Mouse (Mus musculus): ENCODE results near the gene Dclre1b.

Dclre1b gene

DNA sequence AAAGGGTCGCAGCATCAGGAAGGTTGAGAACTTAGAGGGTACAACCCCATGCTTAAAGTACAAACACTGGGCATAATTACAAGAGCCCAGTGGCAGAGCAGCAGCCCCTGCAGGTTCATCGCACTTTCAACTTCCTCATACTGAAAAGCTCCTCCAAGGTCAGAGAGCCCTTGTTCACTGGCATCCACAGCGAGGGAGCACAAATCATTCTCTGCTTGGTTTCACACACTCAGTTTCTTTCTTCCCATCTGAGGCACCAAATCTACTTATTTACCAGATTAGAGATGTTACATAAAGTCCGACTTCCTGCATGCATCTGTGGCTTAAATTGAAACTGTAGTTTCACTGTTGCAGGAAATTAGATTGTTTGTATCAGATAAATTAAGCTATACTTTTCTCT lies 36.4 kb downstream of the Dclre1b start:
- no peak for DNase-seq (ENCODE audit: low spot score)

DNA sequence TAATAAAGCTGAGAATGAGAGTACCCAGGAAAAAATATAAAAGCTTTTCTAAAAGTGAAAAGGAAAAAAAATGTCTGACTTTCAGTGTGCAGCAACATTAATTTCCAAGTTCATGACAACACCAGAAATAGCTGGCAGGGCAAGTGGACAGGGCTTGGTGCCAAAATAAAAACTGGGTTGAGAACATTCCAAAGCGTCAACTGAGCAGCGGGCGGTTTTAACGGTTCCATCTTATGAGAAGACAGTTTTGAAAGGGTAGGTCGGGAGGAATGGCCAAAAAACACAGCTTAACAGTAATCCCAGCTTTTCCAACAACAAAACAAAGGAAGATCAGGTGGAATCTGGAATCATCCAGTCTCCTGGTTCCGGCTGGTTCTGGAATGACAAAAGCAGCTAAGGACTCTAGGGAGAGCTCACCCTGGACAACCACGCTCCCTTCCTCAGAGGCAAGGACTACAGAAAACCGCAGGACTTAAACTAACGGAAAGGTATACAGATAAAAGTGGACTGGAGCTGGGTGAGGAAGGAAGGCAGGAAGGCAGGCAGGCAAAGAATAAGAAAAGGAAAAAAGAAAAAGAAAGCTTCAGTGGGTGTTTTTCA lies 37.6 kb downstream of the Dclre1b start:
- no peak for DNase-seq (ENCODE audit: low spot score)

DNA sequence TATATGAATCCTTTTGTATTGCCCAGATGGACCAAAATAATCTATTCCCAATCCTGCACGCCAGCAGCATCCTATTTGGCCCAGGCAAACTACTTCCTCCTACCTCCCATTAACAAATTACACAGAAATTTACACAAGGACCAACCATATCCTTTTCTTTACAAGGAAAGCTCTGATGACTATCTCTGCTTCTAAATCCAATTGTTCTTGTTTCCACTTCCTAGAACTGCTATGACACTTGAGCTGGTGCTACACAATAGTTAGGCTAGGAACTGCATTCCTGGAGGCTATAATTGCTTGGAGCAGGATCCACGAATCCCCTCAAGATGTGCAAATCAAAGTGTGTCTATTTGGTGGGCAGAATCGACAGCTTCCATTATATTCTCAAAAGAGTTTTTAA lies 42.5 kb downstream of the Dclre1b start:
- DNase-seq (ENCODE audit: low spot score) = no peak

DNA sequence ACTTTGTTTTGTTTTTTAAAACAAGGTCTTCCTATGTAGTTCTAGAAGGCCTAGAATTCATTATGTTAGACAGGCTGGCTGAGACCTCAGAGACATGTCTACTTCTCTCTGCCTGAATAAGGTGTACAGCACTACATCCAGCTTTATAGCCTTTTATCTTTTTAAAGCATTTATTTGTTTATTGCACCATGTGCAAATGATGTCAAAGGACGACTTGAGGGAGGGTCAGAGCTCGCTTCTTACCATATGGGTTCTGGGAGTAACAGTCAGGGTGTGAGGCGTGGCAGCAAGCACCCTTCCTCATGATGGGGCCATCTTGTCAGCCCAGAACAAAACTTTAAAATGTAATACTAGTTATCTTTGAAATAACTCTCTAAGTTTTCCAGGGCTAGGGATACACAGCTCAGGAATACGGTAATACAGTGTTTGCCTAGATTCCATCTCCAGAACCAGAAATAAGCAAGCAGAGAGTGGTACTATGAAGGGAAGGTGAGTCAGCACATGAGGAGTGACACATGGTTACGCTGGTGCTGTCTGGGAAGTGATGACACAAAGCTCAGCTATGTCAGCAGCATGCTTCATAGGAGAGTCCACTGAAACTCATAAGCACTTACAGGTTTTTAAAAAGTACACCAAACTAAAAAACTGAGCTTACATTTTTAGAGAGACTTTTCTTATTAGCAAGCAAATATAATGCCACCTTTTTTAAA lies 49.8 kb downstream of the Dclre1b start:
- no peak for DNase-seq (ENCODE audit: low spot score)

DNA sequence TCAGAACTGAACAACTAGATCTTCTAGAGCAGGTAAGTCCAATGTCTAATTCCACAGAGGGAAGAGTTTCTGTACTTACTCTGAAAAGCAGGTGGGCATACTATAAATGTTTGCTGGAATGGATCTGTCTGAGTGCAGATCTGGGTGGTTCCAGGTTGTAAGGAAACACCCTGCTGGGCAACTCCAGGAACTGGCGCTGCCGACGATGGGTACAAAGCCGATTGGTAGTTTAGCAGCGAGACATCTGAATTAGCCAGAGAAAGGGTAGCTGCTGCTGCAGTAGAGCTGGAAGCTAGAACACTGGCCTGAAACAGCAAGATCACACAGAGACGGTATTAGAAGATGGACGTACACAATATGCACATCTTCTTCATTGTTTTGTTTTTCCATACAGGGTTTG lies 50.8 kb downstream of the Dclre1b start:
- no peak for DNase-seq (ENCODE audit: low spot score)

DNA sequence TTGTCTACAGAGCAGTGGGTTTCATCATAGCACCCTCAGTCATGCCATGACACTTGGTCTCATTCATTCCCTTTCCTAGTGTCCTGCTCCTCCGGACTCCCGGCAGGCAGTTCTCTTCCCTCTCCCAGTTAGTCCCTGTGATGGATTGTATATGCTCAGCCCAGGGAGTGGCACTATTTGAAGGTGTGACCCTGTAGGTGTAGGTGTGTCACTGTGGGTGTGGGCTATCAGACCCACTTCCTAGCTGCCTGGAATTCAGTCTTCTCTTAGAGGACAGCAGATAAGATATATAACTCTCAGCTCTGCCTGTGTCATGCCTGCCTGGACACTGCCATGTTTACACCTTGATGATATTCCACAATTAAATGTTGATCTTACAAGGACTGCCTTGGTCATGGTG lies 52.3 kb downstream of the Dclre1b start:
- no peak for DNase-seq (ENCODE audit: low spot score)

DNA sequence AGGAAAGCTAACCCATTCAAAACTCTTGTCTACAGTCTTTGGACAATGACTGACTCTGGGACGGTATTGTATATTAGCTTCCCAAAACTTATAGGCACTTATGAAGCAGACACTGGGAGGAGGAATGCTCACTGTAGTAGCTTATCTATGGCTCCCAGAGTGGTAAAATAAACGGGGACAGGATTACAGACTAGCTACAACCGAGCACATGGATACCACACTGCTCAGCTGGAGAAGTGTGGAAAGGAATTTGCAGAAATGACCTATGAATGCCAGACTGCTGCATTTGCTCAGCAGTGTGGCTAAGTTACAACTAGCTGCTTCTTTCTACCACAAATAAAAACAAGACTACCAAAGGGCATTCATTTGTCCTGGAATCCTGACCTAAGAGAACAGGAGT lies 53.9 kb downstream of the Dclre1b start:
- DNase-seq (ENCODE audit: low spot score) = no peak

DNA sequence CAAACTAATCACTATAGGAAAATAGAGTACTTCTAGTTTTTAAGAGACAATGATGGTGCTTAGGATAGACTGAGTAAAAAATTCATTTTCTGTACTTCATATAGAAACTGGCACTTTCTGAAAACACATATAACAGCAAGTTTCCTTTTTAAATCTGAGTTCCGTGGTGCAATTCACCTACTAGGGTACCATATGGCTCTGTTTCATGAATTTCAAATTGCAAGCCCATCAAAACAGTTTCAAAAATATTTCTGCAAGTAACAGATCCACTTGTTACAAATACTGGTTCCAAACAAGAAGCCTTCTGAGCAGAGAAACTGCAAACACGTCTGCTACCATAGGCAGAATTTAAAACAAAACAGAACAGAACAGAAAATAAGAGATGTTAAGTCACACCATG lies 57.7 kb downstream of the Dclre1b start:
- no peak for DNase-seq (ENCODE audit: low spot score)

Measured in layer of hippocampus, adult 9-10 months (tissue).